Mouse (Mus musculus): ENCODE results near the gene Fkbp15.

DNA sequence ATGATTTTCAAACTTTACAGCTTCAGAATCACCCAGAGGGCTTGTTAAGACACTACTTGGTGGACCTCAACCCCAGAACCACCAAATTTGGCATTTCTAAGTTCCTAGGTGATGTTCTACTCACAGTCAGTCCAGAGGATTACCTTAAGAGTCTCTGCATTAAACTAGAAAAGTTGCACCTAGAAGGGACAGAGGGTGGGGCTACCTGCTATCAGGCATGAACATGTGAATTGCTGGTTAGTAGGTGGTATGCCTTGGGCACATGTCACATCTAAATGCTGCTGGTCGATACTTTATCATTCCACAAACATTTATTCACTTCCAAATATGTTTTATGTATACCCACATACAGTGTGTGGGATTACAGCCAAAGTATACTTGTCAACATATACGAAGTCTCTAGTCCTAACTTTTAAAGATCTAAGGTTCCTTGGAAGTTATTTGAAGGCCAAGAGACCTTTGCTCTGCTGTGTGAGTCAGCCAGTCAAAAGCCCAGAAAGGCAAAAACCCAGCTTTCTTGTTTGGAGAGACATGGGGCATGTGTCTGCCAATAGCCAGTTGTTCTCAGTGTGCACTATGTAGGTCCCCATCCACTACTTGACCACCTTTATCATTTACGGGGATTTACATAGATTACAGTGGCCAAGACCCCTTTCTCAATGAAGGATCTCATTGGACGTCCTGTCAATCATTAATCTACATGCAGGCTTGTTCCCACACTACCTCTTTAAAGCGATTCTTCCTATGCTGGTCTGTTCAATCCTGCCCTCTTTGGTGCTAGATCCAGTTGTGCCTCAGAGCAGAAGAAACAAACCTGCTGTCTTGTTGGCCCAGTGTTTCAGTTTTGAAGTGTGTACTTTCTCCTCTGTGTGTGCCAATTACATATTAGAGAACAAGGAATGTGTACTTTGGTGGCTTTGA is 29.5 kb upstream of the Fkbp15 start:
- TF ChIP-seq POLR2A (IDR thresholded peaks at IDR 0.05; ENCODE audit: extremely low read depth, insufficient read depth, low read length) (no peak), CTCF (IDR thresholded peaks at IDR 0.05; ENCODE audit: extremely low read depth, insufficient read depth, low read length) (no peak)

Measured in cortical plate, adult 2 months (tissue).